Mouse (Mus musculus): ENCODE measurements at regions not wholly inside any gene's neighbourhood (a gene's known extent, or its start where the extent isn't known, plus 50 kb on each side); places are given as distances from the start of the nearest gene placed in this dataset.

DNA sequence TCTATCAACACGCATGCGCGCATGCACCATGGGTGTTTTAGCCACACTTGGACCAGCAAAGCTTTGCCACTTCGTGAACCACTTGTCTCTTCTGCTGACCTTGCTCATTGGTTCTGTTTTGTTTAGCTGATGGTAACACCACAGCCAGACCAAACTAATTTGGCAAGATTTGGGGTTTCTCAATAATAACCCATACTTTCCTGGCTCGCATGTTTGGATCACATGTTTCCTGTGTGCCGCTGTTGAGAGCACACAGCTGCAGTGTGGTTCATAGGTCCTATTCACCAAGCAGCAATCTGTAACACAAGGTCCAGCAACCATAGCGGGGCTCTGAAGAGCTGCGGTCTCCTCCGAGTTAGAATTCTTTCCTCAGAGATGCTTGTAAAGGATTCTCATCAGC lies 126.4 kb upstream of the Gas1 start:
- DNase-seq (ENCODE audit: low spot score): no peak

DNA sequence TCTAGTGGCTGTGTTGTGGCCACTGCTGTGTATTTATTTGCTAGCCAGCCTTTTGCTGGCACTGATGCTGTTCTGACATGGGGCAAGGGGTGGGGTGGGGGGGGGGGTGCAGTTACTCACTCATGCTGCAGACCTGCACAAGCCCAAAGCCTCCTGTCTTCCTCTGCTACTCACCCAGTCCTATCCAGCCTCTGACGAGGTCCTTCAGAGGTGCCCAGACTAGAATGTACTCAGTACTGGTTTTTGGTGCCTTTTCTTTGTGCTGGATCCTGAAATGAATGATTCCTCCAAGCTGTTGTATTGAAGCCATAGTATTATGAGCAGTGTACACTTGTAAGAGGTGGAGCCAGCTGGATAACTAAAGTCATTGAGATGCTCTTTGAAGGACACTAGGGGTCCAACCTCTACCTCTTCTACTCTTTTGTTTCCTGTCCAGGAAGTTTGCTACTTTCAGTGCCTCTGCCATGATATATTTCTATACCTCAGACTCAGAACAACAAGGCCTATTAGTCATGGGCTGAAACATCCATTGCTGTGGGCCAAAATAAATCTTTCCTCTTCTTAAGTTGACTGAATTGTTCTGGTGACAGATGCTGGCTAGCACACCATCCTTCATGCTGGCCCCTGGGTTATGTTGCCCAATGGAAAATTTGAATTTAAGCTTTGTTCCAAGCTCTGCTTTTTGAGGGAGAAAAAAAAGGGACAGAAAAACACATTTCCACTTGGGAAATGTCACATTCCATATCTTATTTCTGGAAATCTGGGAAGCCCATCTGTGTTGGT lies 128.1 kb upstream of the Gas1 start:
- DNase-seq (ENCODE audit: low spot score): no peak

GRCm38 (mm10) chr13:60308062-60308801 lies 131.1 kb upstream of the Gas1 start:
- no peak for DNase-seq (ENCODE audit: low spot score)

DNA sequence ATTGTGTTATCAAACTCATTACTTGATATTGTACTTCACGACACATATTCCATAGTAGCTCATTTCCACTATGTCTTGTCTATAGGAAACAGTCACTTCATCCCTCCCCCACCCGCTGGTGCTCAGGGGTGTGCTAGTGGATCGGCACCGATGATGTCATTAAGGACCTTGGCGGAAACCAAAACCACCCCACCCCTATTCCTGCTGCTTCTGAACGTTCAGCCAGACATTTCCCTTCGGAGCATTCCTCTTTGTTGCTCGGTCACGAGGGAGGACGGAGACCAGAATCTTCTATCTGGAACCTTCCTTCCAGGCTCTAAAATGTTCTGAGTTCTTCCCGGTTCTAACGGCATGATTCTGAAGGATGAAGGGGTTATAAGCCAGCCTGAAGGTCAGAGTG lies 132.3 kb upstream of the Gas1 start:
- no peak for DNase-seq (ENCODE audit: low spot score)

- DNase-seq (ENCODE audit: low spot score): no peak
These were observed 132.8 kb upstream of the Gas1 start for GRCm38 (mm10) chr13:60309926-60310325.

- DNase-seq (ENCODE audit: low spot score): no peak
These were observed 135.4 kb upstream of the Gas1 start for GRCm38 (mm10) chr13:60312397-60313085.

DNA sequence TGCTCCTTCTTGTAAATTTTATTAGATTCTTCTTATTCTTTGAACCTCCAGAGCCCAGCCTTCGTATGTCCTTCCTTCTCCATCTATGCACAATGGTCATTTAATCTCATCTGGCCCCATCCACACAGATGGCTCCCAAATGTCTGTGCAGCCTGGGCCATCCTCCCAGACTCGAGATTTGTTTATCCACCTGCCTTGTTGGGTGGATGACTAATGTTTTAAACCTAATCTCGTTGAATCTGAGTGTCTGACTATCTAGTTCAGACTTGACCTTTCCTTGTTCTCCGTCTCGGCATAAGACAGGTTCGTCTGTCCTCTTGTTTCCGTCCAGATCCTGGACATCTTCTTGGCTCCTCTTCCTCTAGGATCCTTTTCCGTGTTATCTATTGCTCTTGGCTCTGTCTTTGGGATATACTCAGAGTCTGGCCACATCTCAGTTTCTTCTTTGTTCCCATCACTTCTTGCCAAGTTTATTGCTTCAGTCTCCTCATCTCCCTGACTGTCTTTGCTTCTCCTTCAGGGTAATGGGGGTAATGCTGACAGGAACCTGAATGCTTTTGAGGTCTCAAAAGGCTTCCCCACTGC lies 141.4 kb upstream of the Gas1 start:
- DNase-seq (ENCODE audit: low spot score): no peak

GRCm38 (mm10) chr13:60319268-60319667 lies 142.1 kb upstream of the Gas1 start:
- no peak for DNase-seq (ENCODE audit: low spot score)

DNA sequence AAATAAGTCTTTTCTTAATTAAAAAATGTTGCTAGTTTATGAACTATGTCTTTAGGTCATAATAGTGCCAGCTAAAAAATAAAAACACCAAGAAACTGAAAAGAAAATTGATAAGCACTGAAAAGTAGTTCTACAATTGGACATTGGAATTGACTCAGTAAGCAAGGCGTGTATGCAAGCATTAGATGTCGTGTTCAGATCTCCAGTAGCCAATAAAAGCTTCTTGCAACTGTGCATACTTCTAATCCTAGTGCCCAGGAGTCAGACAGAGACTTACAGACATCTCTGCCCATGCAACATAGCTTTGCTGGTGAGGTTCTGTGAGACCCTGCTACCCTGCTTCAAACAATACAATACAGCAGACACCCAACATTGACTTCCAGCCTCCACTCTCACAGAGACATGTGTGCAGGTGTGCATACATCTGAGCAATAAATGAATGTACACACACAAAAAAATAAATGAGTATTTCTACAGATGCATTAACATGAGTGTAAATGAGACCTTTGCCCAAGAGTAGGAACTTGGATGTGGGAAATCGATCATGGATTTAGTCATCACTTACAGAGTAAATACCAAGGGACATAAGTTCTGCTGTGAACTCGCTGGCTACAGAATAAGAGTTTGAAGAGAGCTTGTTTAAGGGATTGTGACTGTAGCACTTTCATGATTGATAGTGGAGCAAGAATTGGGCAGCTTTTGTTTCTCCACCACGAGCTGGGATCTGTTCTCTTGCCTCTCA lies 142.9 kb upstream of the Gas1 start:
- DNase-seq (ENCODE audit: low spot score): no peak

- no peak for DNase-seq (ENCODE audit: low spot score)
These were observed 145.4 kb upstream of the Gas1 start for GRCm38 (mm10) chr13:60322579-60322978.

DNA sequence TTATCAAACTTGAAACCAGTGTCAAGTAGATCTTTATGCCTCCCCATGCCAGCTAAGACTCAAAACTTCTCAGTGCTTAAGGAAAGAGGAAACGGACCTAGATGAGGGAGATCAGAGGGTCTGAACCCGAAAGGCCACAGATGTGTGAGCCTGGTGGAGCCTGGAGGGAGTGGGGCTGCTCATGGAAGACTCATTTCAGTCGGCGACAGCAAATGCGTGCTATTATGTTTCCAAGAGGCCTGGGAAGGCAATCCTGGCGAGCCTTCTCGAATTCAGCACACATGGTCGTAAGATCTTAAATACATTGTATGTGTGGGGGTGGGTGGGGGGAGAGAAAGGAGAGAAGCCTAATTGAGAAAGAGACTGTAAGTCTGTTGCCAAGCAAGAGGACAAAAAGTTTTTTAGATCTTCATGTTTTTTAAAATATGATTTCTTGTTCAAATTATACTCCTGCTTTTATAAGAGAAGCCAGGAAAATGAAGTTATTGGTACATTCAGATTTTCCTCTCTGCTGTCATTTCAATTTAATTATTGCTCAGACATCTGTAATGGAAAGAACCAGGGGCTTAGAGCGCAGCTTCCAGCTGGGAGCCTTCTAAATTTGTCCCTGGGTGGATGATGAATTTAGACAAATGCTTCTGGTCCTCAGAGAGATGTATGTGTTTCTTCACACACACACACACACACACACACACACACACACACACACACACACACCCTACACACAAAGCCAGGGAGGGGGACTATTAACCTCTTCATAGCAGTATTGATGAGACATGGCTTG lies 153.5 kb upstream of the Gas1 start:
- DNase-seq (ENCODE audit: low spot score): no peak

DNA sequence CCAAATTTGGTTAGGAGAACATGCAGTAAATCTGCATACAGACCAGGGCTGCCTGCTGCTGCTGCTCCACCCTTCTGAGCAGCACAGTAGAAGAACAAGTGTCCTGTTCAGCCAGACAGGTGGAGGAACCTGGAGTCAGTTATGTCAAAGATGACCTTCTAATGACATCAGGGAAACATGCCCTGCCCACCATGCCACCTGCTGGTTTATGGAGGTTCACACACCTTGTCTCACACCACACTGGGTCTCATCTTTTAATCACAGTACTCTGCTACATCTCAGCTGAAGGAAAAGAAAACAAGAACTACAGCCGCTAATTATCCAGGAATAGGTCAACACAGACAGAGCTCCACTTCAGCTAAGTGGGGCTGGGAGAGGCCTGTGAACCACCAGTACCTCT lies 159.0 kb upstream of the Gas1 start:
- DNase-seq (ENCODE audit: low spot score): no peak

- no peak for DNase-seq (ENCODE audit: low spot score)
These were observed 160.2 kb upstream of the Gas1 start for GRCm38 (mm10) chr13:60337383-60337782.

DNA sequence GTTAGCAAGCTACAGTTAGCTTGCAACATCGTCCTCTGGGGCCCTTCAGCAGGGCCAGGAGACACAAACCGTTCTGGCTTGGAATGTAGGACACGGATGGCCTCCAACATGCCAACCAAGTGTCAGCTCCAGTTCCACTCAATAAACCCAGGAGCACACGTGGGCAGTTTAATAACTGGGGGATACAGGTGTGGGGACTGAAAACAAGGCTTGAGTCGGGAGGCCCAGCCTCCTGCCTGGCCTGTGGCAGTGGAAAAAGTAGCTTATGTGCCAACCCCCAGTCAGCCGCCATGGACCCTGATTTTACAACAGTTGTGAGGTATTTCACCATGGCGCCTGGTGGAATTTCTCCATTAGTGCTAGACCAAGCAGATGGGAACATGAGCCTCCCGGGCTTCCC lies 160.9 kb upstream of the Gas1 start:
- no peak for DNase-seq (ENCODE audit: low spot score)

DNA sequence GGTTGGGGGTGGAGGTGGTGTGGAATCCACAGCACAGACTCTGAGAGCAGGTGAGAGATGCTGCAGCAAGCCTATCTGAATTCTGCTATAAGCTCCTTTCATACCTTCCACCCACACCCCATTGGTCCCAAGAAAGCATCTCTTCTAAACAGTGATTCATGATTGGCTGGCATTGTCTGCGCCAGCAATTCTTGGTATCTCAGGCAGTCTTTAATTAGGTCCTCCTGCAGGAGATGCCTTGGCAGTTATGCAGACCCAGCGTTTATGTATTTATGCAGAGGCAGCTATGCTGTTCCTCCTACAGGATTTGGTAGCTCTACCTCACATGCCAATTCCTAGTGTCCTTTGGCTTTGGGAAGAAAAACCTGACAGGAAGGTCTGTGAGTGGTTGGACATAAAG lies 162.9 kb upstream of the Gas1 start:
- DNase-seq (ENCODE audit: low spot score): no peak

- DNase-seq (ENCODE audit: low spot score): no peak
These were observed 170.7 kb upstream of the Gas1 start for GRCm38 (mm10) chr13:60347881-60348280.

- DNase-seq (ENCODE audit: low spot score): no peak
These were observed 171.3 kb upstream of the Gas1 start for GRCm38 (mm10) chr13:60348438-60348837.

DNA sequence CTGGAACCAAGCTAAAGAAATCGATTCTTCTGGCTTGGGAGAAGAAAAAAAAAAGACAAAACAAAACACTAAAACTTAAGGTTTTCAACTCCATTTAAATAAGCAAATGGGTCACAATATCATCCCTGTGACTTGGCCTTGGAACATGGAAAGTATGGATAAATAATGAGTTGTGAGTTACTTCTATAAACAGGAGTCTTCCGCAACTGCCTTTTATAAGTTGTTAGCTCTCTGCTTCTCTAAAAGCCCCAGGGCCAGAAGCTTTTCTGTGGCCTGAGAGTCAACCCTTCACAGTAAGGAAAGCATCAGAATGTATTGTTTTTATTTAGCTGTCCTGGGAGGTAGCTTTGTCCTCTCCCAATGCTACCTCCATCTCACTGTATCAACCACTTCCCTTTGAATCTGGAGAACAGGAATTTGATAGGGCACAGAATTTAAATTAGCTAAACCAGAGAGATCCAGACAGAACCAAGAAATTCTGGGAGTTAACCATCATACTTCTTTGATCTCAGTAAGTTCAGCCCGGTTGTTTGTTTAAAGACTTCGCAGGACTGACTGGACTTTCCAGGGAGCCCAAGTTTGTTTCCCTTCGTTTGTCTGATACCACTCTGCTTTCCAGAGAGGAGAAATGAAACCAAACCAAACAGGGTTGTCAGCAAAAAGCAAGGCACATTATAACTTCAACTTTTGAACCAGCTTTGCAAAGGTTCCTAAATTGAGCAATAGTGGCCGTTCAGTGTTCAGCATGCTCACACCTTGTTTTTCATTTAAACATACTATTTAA lies 178.7 kb upstream of the Gas1 start:
- DNase-seq (ENCODE audit: low spot score): no peak

- DNase-seq (ENCODE audit: low spot score): no peak
These were observed 181.4 kb upstream of the Gas1 start for GRCm38 (mm10) chr13:60358408-60359060.
